25 mouse cellular contexts compared by ENCODE assay signal in the genomic region with DNA sequence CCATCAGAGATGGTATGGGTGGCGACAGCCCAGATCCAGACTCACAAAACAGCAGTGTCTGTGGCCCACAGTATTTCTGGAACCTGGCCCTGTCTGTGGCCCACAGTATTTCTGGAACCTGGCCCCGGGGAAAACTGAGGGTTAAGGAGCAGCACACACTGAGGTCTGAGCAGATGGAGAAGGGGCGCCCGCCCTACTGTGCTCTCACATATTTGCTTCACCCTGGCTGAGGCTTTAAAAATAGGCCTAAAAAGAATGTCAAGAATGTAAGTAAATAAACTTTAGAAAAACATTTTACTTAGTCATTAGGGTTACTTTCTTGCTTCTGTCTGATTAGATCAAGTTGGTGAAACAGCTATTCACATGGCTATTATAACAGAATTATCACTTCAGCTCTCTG.
A peak's percentile ranks its signal among the peaks of the same experiment; 100 is the strongest.
DNase-seq lines count a peak whose midpoint lies in the region; ATAC-seq and TF ChIP-seq lines count a peak whose summit lies in the region.
"Had no signal": no experiment of that assay in that cellular context is flagged by ENCODE, and none has a peak within 500 bp of the region (broad histone marks: within the 10 kb centered on the region; RNA-seq: fewer than 3 reads in every experiment).

No protein-coding gene starts in this region.

- no peaks in the 10 kb centered on the region for H3K27me3 ChIP-seq in kidney, embryonic 14.5 days (ENCODE audit: control insufficient read depth, insufficient read depth, low read length)
- no peaks in the 10 kb centered on the region for H3K27me3 ChIP-seq in forebrain, embryonic 14.5 days (replicated peaks; ENCODE audit: control insufficient read depth, insufficient read depth, low read length)
- H3K27me3 ChIP-seq: CH12.LX; heart, embryonic 13.5 days; liver, embryonic 13.5 days; lung, embryonic 15.5 days; midbrain, embryonic 12.5 days; neural tube, embryonic 15.5 days had no signal

- TF ChIP-seq CTCF in left cerebral cortex, adult 2 months (IDR thresholded peaks at IDR 0.05), result no peak

- H3K9ac ChIP-seq in kidney, embryonic 14.5 days (ENCODE audit: low read depth, low read length), result no peak overlapping the region
- no peak overlapping the region for H3K9ac ChIP-seq in forebrain, embryonic 14.5 days (ENCODE audit: low read length)
- H3K9ac ChIP-seq: heart, embryonic 13.5 days; liver, embryonic 13.5 days; lung, embryonic 15.5 days; midbrain, embryonic 12.5 days; neural tube, embryonic 15.5 days had no signal

- peaks cover 48% of the 10 kb centered on the region for H3K36me3 ChIP-seq in kidney, embryonic 14.5 days (ENCODE audit: control insufficient read depth, insufficient read depth, low read length)
- H3K36me3 ChIP-seq in forebrain, embryonic 14.5 days (ENCODE audit: control insufficient read depth, insufficient read depth, low read length), result peaks cover 24% of the 10 kb centered on the region; the same call in 1 of the 2 replicates

- H3K9me3 ChIP-seq in kidney, embryonic 14.5 days (ENCODE audit: control insufficient read depth, low read length), result no peaks in the 10 kb centered on the region
- H3K9me3 ChIP-seq in forebrain, embryonic 14.5 days (replicated peaks; ENCODE audit: control insufficient read depth, low read length), result no peaks in the 10 kb centered on the region
- H3K9me3 ChIP-seq: embryonic facial prominence, embryonic 10.5 days; G1E; heart, embryonic 13.5 days; liver, embryonic 13.5 days; lung, embryonic 15.5 days; midbrain, embryonic 12.5 days; neural tube, embryonic 15.5 days had no signal

- no peak for ATAC-seq in kidney, embryonic 14.5 days (ENCODE audit: low FRiP score, low TSS enrichment)
- ATAC-seq in forebrain, embryonic 14.5 days, result no peak
- ATAC-seq: hindbrain, postnatal 0 days; intestine, embryonic 16.5 days had no signal

- WGBS in kidney, embryonic 14.5 days, result 86% methylated on average over 4 of the region's 4 CpGs
- WGBS in forebrain, embryonic 14.5 days, result 90% methylated on average over 4 of the region's 4 CpGs

- intact Hi-C loops in left cerebral cortex, adult 2 months (cut with DNase I), result no loop called here

- DNase-seq in kidney, adult 11 months, result peak; percentile 21
- DNase-seq in left cerebral cortex, adult 2 months (ENCODE audit: extremely low spot score in 1 of 2, low spot score in 2 of 2), result no peak
- no peak for DNase-seq in left cerebral cortex, adult 8-10 months (ENCODE audit: low spot score in 2 of 2)
- DNase-seq in NIH3T3 (ENCODE audit: low read depth), result peak; percentile 21
- peak; percentile 19 to 20 for DNase-seq in kidney, postnatal 36 days
- DNase-seq in right cerebral cortex, adult 2 months (ENCODE audit: low spot score in 2 of 2), result no peak
- DNase-seq in forebrain, embryonic 14.5 days (ENCODE audit: low spot score), result no peak
- DNase-seq: adrenal gland, postnatal 14 days; B cell, adult 2 months; cerebellum, adult 9-11 months; heart, postnatal 14 days; liver, embryonic 13.5 days; thymus, adult 2 months; thymus, postnatal 4 days had no signal

- H3K27ac ChIP-seq in kidney, embryonic 14.5 days (ENCODE audit: low read depth, low read length), result no peak overlapping the region
- peak overlapping the region; percentile 32; the same call in 1 of the 2 replicates for H3K27ac ChIP-seq in left cerebral cortex, adult 2 months
- H3K27ac ChIP-seq in forebrain, embryonic 14.5 days (ENCODE audit: low read depth, low read length), result no peak overlapping the region
- H3K27ac ChIP-seq: embryonic facial prominence, embryonic 10.5 days; heart, embryonic 13.5 days; hindbrain, postnatal 0 days; liver, embryonic 13.5 days; lung, embryonic 15.5 days; midbrain, embryonic 12.5 days; neural tube, embryonic 15.5 days; stomach, postnatal 0 days had no signal

- no peak overlapping the region for H3K4me3 ChIP-seq in kidney, embryonic 14.5 days (ENCODE audit: low read length)
- H3K4me3 ChIP-seq in left cerebral cortex, adult 2 months, result no peak overlapping the region
- H3K4me3 ChIP-seq in forebrain, embryonic 14.5 days (ENCODE audit: low read depth, low read length), result no peak overlapping the region
- H3K4me3 ChIP-seq: embryonic facial prominence, embryonic 10.5 days; heart, embryonic 13.5 days; liver, embryonic 13.5 days; lung, embryonic 15.5 days; midbrain, embryonic 12.5 days; neural tube, embryonic 15.5 days had no signal

- no peaks in the 10 kb centered on the region for H3K4me1 ChIP-seq in kidney, embryonic 14.5 days (ENCODE audit: control insufficient read depth, insufficient read depth, low read length)
- H3K4me1 ChIP-seq in forebrain, embryonic 14.5 days (ENCODE audit: control insufficient read depth, insufficient read depth, low read length), result no peaks in the 10 kb centered on the region
- H3K4me1 ChIP-seq: embryonic facial prominence, embryonic 10.5 days; liver, embryonic 13.5 days; lung, embryonic 15.5 days; midbrain, embryonic 12.5 days; neural tube, embryonic 15.5 days had no signal

- H3K4me2 ChIP-seq in kidney, embryonic 14.5 days (replicated peaks; ENCODE audit: low read depth, low read length), result no peak overlapping the region
- H3K4me2 ChIP-seq in forebrain, embryonic 14.5 days (ENCODE audit: low read length), result no peak overlapping the region
- H3K4me2 ChIP-seq: heart, embryonic 13.5 days; liver, embryonic 13.5 days; lung, embryonic 15.5 days; midbrain, embryonic 12.5 days; neural tube, embryonic 15.5 days had no signal

Comparison
In these comparisons a context has a peak if more than half of its experiments do, and no peak if none do; other contexts are left out.
1. DNase-seq: peak in kidney, adult 11 months (single experiment), NIH3T3 (single experiment) and kidney, postnatal 36 days (2 of 2); none in left cerebral cortex, adult 2 months (0 of 2), left cerebral cortex, adult 8-10 months (0 of 2), right cerebral cortex, adult 2 months (0 of 2) and forebrain, embryonic 14.5 days (single experiment).